Mouse (Mus musculus): Measurements from ENCODE around the gene Pum1. TPM values are rescaled to one million over a fixed set of nuclear protein-coding genes. Genes with fewer than 3 reads are reported as not detected.
A peak's percentile ranks its signal among the peaks of the same experiment; 100 is the strongest.

The Pum1 gene
- polyA plus RNA-seq, 1 experiment from 2014 or later, result 48.5 TPM

GRCm38 (mm10) chr4:130722607-130723006, 59.5 kb downstream of the Pum1 start:
- DNase-seq (ENCODE audit: low spot score), result no peak

GRCm38 (mm10) chr4:130726118-130726517, 63.0 kb downstream of the Pum1 start:
- DNase-seq (ENCODE audit: low spot score), result no peak

GRCm38 (mm10) chr4:130735957-130736356, 72.8 kb downstream of the Pum1 start:
- DNase-seq (ENCODE audit: low spot score), result no peak

- DNase-seq (ENCODE audit: low spot score), result peak; percentile 53
These were observed 75.4 kb downstream of the Pum1 start for GRCm38 (mm10) chr4:130738527-130738926.

- DNase-seq (ENCODE audit: low spot score), result no peak
These were observed 80.9 kb downstream of the Pum1 start for GRCm38 (mm10) chr4:130744058-130744457.

- DNase-seq (ENCODE audit: low spot score), result no peak
These were observed 82.6 kb downstream of the Pum1 start for GRCm38 (mm10) chr4:130745561-130746306.

- no peak for DNase-seq (ENCODE audit: low spot score)
These were observed 86.4 kb downstream of the Pum1 start for GRCm38 (mm10) chr4:130749566-130749965.

GRCm38 (mm10) chr4:130751966-130752365, 88.8 kb downstream of the Pum1 start:
- DNase-seq (ENCODE audit: low spot score), result no peak

GRCm38 (mm10) chr4:130752591-130752990, 89.5 kb downstream of the Pum1 start:
- no peak for DNase-seq (ENCODE audit: low spot score)

GRCm38 (mm10) chr4:130753755-130754154, 90.6 kb downstream of the Pum1 start:
- no peak for DNase-seq (ENCODE audit: low spot score)

GRCm38 (mm10) chr4:130754776-130755175, 91.7 kb downstream of the Pum1 start:
- no peak for DNase-seq (ENCODE audit: low spot score)

- DNase-seq (ENCODE audit: low spot score), result no peak
These were observed 96.8 kb downstream of the Pum1 start for GRCm38 (mm10) chr4:130759875-130760274.

GRCm38 (mm10) chr4:130761809-130762208, 98.7 kb downstream of the Pum1 start:
- no peak for DNase-seq (ENCODE audit: low spot score)

- no peak for DNase-seq (ENCODE audit: low spot score)
These were observed 102.5 kb downstream of the Pum1 start for GRCm38 (mm10) chr4:130765399-130766160.

- no peak for DNase-seq (ENCODE audit: low spot score)
These were observed 103.3 kb downstream of the Pum1 start for GRCm38 (mm10) chr4:130766387-130766786.

GRCm38 (mm10) chr4:130766926-130767325, 103.8 kb downstream of the Pum1 start:
- no peak for DNase-seq (ENCODE audit: low spot score)

GRCm38 (mm10) chr4:130773899-130774298, 110.8 kb downstream of the Pum1 start:
- no peak for DNase-seq (ENCODE audit: low spot score)

GRCm38 (mm10) chr4:130774822-130775221, 111.7 kb downstream of the Pum1 start:
- peak; percentile 77 for DNase-seq (ENCODE audit: low spot score)

- DNase-seq (ENCODE audit: low spot score), result no peak
These were observed 114.5 kb downstream of the Pum1 start for GRCm38 (mm10) chr4:130777647-130778046.

GRCm38 (mm10) chr4:130779037-130779436, 115.9 kb downstream of the Pum1 start:
- no peak for DNase-seq (ENCODE audit: low spot score)

- no peak for DNase-seq (ENCODE audit: low spot score)
These were observed 119.4 kb downstream of the Pum1 start for GRCm38 (mm10) chr4:130782492-130782891.

GRCm38 (mm10) chr4:130784755-130785154, 121.6 kb downstream of the Pum1 start:
- DNase-seq (ENCODE audit: low spot score), result peak; percentile 67

- no peak for DNase-seq (ENCODE audit: low spot score)
These were observed 124.4 kb downstream of the Pum1 start for GRCm38 (mm10) chr4:130787530-130787929.
